Mouse (Mus musculus) CH12.LX (cell line): ENCODE results near the gene Trio. TPM values are rescaled to one million over a fixed set of nuclear protein-coding genes. Genes with fewer than 3 reads are reported as not detected.

Source experiments
- DNase-seq: peaks from one replicate; pipeline ENCODE4 v3.0.0-alpha.2; 2013; ENCODE audit errors: extremely low read depth
- H3K27ac ChIP-seq: 2 replicates; pipeline ENCODE4 v1.5.1; 2012; ENCODE audit warnings: low read depth, mild to moderate bottlenecking, control low read depth, moderate library complexity; ENCODE audit not compliant: insufficient read depth
- H3K27me3 ChIP-seq: replicated peaks from 2 replicates; pipeline ENCODE3; 2012; ENCODE audit warnings: inconsistent platforms
- H3K36me3 ChIP-seq, 2 experiments: replicated peaks in 1 of 2; 2 replicates each; pipeline versions ENCODE3 to v1.6.1; 2012; ENCODE audit warnings: inconsistent platforms in 1 of 2, low read length in 1 of 2, mild to moderate bottlenecking in 1 of 2, mixed read lengths in 1 of 2, moderate library complexity in 1 of 2; ENCODE audit not compliant: control insufficient read depth in 1 of 2, insufficient read depth in 1 of 2
- H3K4me1 ChIP-seq, 2 experiments: 2 replicates each; pipeline ENCODE4 v1.6.1; 2012; ENCODE audit warnings: inconsistent platforms in 1 of 2, moderate library complexity in 1 of 2; ENCODE audit not compliant: insufficient read depth in 2 of 2, control insufficient read depth in 1 of 2
- H3K4me2 ChIP-seq: 2 replicates; pipeline ENCODE4 v1.6.1; 2012; ENCODE audit warnings: low read depth, mild to moderate bottlenecking, control low read depth; ENCODE audit not compliant: poor library complexity, insufficient read depth, severe bottlenecking
- H3K4me3 ChIP-seq, 3 experiments: fragments of 150-350 bp in 1 of 3; sonication (generic) in 1 of 3; replicated peaks in 1 of 3; 2 replicates each; pipeline versions ENCODE3 to v1.5.1; 2011 to 2012; ENCODE audit warnings: low read depth in 2 of 3, low read length in 2 of 3, mild to moderate bottlenecking in 2 of 3, moderate library complexity in 2 of 3, control low read depth in 1 of 3, improper control_type of control experiment in 1 of 3, inconsistent platforms in 1 of 3, mixed read lengths in 1 of 3; ENCODE audit not compliant: poor library complexity in 1 of 3
- H3K79me2 ChIP-seq: replicated peaks from 2 replicates; pipeline ENCODE4 v1.6.1; 2012; ENCODE audit warnings: mild to moderate bottlenecking, moderate library complexity; ENCODE audit not compliant: control insufficient read depth, poor library complexity, insufficient read depth, severe bottlenecking; ENCODE audit errors: extremely low read depth
- H3K9ac ChIP-seq: 2 replicates; pipeline ENCODE4 v1.6.1; 2012; ENCODE audit warnings: low read depth, mild to moderate bottlenecking, control low read depth, moderate library complexity; ENCODE audit not compliant: insufficient read depth
- H3K9me3 ChIP-seq: replicated peaks from 2 replicates; pipeline ENCODE3; 2012; ENCODE audit warnings: low read length, inconsistent platforms, mixed read lengths
- CHD1 ChIP-seq: IDR thresholded peaks from 2 replicates; pipeline ENCODE4 v1.6.1; 2012; ENCODE audit warnings: low read depth, low read length, improper control_type of control experiment, inconsistent platforms
- CHD2 ChIP-seq: IDR thresholded peaks from 2 replicates; pipeline ENCODE4 v1.6.1; 2011; ENCODE audit warnings: low read length, improper control_type of control experiment
- E2F4 ChIP-seq: IDR thresholded peaks from 2 replicates; pipeline ENCODE4 v1.6.1; 2011; ENCODE audit warnings: low read depth, low read length, improper control_type of control experiment; ENCODE audit not compliant: insufficient replicate concordance
- ELF1 ChIP-seq: IDR thresholded peaks from 2 replicates; pipeline ENCODE4 v1.6.1; 2014; ENCODE audit warnings: low read depth, mild to moderate bottlenecking, inconsistent platforms, low read length, improper control_type of control experiment
- HCFC1 ChIP-seq: IDR thresholded peaks from 2 replicates; pipeline ENCODE4 v1.6.1; 2012; ENCODE audit warnings: low read depth, mild to moderate bottlenecking, inconsistent platforms, low read length, improper control_type of control experiment
- IRF4 ChIP-seq: IDR thresholded peaks from 2 replicates; pipeline ENCODE4 v1.6.1; 2014; ENCODE audit warnings: low read depth, mild to moderate bottlenecking, inconsistent platforms, low read length, improper control_type of control experiment
- JUND ChIP-seq: conservative IDR thresholded peaks from 2 replicates; pipeline ENCODE4 v1.6.1; 2011; ENCODE audit warnings: low read depth, low read length, improper control_type of control experiment
- KAT2A ChIP-seq: IDR thresholded peaks from 2 replicates; pipeline ENCODE4 v1.6.1; 2012; ENCODE audit warnings: low read length, improper control_type of control experiment, inconsistent platforms; ENCODE audit not compliant: insufficient replicate concordance
- MAZ ChIP-seq: IDR thresholded peaks from 2 replicates; pipeline ENCODE4 v1.6.1; 2012; ENCODE audit warnings: low read depth, mild to moderate bottlenecking, inconsistent platforms, low read length, improper control_type of control experiment, moderate library complexity
- MEF2A ChIP-seq: IDR thresholded peaks from 2 replicates; pipeline ENCODE4 v1.6.1; 2014; ENCODE audit warnings: low read depth, mild to moderate bottlenecking, inconsistent platforms, low read length, improper control_type of control experiment, borderline replicate concordance
- NELFE ChIP-seq: IDR thresholded peaks from 2 replicates; pipeline ENCODE4 v1.6.1; 2011; ENCODE audit warnings: low read depth, low read length, improper control_type of control experiment
- NRF1 ChIP-seq: IDR thresholded peaks from 2 replicates; pipeline ENCODE4 v1.6.1; 2014; ENCODE audit warnings: low read depth, mild to moderate bottlenecking, inconsistent platforms, low read length, improper control_type of control experiment, moderate library complexity
- RAD21 ChIP-seq: IDR thresholded peaks from 2 replicates; pipeline ENCODE4 v1.6.1; 2011; ENCODE audit warnings: low read depth, mild to moderate bottlenecking, low read length, improper control_type of control experiment, moderate library complexity
- RCOR1 ChIP-seq: conservative IDR thresholded peaks from 2 replicates; pipeline ENCODE4 v1.6.1; 2012; ENCODE audit warnings: low read depth, mild to moderate bottlenecking, inconsistent platforms, low read length, improper control_type of control experiment
- SIN3A ChIP-seq: IDR thresholded peaks from 2 replicates; pipeline ENCODE4 v1.6.1; 2012; ENCODE audit warnings: low read length, improper control_type of control experiment, inconsistent platforms
- TBP ChIP-seq: conservative IDR thresholded peaks from 2 replicates; pipeline ENCODE4 v1.6.1; 2011; ENCODE audit warnings: low read depth, low read length, improper control_type of control experiment
- TCF12 ChIP-seq: IDR thresholded peaks from 2 replicates; pipeline ENCODE4 v1.6.1; 2014; ENCODE audit warnings: low read depth, mild to moderate bottlenecking, inconsistent platforms, low read length, improper control_type of control experiment
- ZC3H11A ChIP-seq: IDR thresholded peaks from 2 replicates; pipeline ENCODE4 v1.6.1; 2012; ENCODE audit warnings: low read depth, mild to moderate bottlenecking, inconsistent platforms, low read length, improper control_type of control experiment
- ZNF384 ChIP-seq: IDR thresholded peaks from 2 replicates; pipeline ENCODE4 v1.6.1; 2012; ENCODE audit warnings: low read depth, low read length, improper control_type of control experiment, inconsistent platforms
- dilution Hi-C: fragments of 300-500 bp; cut with MboI; formaldehyde crosslinking; loops from 2 replicates; pipeline ENCODE4 v1.14.3; 2020; ENCODE audit warnings: low sequenced_read_pairs; ENCODE audit not compliant: extremely low pct_unique_long_range_greater_than_20kb, extremely low pct_ligation_motif_present
- in situ Hi-C: fragments of 300-500 bp; cut with MboI; formaldehyde crosslinking; loops from 3 replicates; pipeline ENCODE4 v1.14.3; 2019; ENCODE audit warnings: low sequenced_read_pairs, low pct_ligation_motif_present, low pct_unique_long_range_greater_than_20kb, mixed read lengths
- polyA plus RNA-seq: library from polyadenylated mRNA; unstranded; fragments of >175 nt; gene quantifications from 2 replicates; pipeline ENCODE4 v1.2.1, GENCODE M21; 2012; ENCODE audit warnings: low read depth; ENCODE audit not compliant: insufficient read length
- total RNA-seq, 2 experiments: library from RNA; depleted of rRNA; stranded (reverse); fragments of 300-350 nt in 1 of 2; fragments of >200 nt in 1 of 2; gene quantifications; 2 replicates each; pipeline ENCODE4 v1.2.3; 2012 to 2014

Trio gene
- total and polyA plus RNA-seq, 3 experiments, result 3.9 to 17.5 (median 4.3) TPM

GRCm38 (mm10) chr15:28029371-28029770 lies 3.7 kb upstream of the Trio start:
- no peak overlapping the region for H3K27ac ChIP-seq
- no peaks in the 10 kb centered on the region for H3K36me3 ChIP-seq
- peaks cover 13% of the 10 kb centered on the region for H3K9me3 ChIP-seq
- H3K27me3 ChIP-seq, result no peaks in the 10 kb centered on the region
- no peak for DNase-seq
- in situ Hi-C loops (no loop called here), dilution Hi-C loops (no loop called here)
- TF ChIP-seq CHD2, result no peak
- TF ChIP-seq NRF1, result no peak
- no peak for TF ChIP-seq HCFC1
- no peak for TF ChIP-seq MEF2A
- no peak for TF ChIP-seq TBP
- TF ChIP-seq RAD21, result no peak
- TF ChIP-seq RCOR1, result no peak
- no peak for TF ChIP-seq ZC3H11A
- TF ChIP-seq MAZ, result no peak
- no peak for TF ChIP-seq ELF1
- TF ChIP-seq E2F4, result no peak
- no peak for TF ChIP-seq CHD1
- TF ChIP-seq NELFE, result no peak
- no peak for TF ChIP-seq SIN3A
- TF ChIP-seq KAT2A, result no peak
- TF ChIP-seq ZNF384, result no peak
- TF ChIP-seq JUND, result no peak
- no peak for TF ChIP-seq TCF12
- no peak overlapping the region for H3K9ac ChIP-seq
- no peaks in the 10 kb centered on the region for H3K4me1 ChIP-seq
- no peak overlapping the region for H3K4me3 ChIP-seq
- H3K79me2 ChIP-seq, result no peaks in the 10 kb centered on the region
- H3K4me2 ChIP-seq, result no peak overlapping the region

- dilution Hi-C loops, result no loop called here
- TF ChIP-seq IRF4, result no peak
- no peaks in the 10 kb centered on the region for H3K36me3 ChIP-seq
- no peak overlapping the region for H3K4me3 ChIP-seq
- no peak overlapping the region for H3K4me2 ChIP-seq
- H3K9me3 ChIP-seq, result peaks cover 18% of the 10 kb centered on the region
- in situ Hi-C loops, result no loop called here
- H3K4me1 ChIP-seq, result no peaks in the 10 kb centered on the region
- H3K27ac ChIP-seq, result no peak overlapping the region
- H3K79me2 ChIP-seq, result no peaks in the 10 kb centered on the region
- no peak overlapping the region for H3K9ac ChIP-seq
- no peaks in the 10 kb centered on the region for H3K27me3 ChIP-seq
- no peak for DNase-seq
Measured at GRCm38 (mm10) chr15:28028542-28028941, 2.9 kb upstream of the Trio start.
